Mouse (Mus musculus): ENCODE measurements around the gene Taar8c.
"Not testable (repeated sequence)": the region's sequence is repeated elsewhere in the genome, so short reads cannot be mapped to it uniquely, and the experiment has no call there.

Taar8c gene

GRCm38 (mm10) chr10:24074751-24075150 lies 27.0 kb downstream of the Taar8c start:
- not testable (repeated sequence) for DNase-seq (ENCODE audit: low spot score in 2 of 2)

- DNase-seq (ENCODE audit: low spot score in 2 of 2), result no peak
Observed at GRCm38 (mm10) chr10:24058986-24059385, 42.7 kb downstream of the Taar8c start.

GRCm38 (mm10) chr10:24052039-24052438 lies 49.7 kb downstream of the Taar8c start:
- no peak for DNase-seq (ENCODE audit: low spot score in 2 of 2)

All from heart, adult 9 months (tissue).